Mouse (Mus musculus): ENCODE measurements around the gene Snai1.

The Snai1 gene

DNA sequence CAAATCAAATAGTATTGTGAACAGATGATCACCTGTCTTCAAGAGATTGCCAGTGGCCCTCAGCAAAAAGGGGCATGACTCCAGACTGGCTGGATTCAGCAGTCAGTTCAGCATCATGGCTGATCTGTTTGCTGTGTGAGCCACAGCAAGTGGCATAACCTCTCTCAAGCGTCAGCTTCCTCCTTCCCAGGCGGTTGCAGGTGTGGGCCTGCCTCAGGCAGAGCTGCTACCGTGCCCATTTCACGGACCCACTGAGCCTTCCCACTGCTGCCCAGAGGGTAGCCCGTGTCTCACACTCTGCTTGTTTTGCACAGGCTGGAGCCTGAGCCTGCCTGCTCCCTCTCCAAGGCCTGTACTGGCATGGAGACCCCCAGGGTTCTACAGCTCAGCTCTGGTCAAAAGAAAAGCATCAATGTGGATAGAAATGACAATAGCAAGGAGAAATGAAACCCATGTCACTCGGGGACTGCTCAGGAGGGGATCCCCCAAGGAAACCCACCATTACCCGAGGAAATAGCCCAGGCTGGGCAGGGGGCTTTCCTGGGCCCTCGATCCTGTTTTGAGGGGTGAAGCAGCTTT, 13.4 kb downstream of the Snai1 start:
- no peak for DNase-seq (ENCODE audit: low spot score in 2 of 2)

DNA sequence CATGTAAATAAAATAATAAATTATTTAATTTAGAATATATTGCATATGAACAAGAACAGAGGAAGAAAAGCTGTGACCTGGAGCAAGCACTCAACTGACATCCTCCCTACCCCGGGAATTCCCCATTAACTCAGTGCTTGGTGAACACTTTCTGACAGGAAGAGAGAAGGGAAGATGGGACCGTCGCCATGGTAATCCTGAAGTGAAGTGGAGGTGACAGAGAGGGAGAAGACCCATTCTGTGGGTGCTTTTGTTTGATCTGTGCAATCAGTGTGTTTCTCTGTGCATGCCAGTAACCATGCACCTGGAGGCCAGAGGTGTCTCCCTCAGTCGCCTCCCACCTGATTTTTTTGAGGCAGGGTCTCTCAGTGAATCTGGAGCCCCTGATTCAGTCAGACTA, 14.3 kb downstream of the Snai1 start:
- no peak for DNase-seq (ENCODE audit: low spot score in 2 of 2)

DNA sequence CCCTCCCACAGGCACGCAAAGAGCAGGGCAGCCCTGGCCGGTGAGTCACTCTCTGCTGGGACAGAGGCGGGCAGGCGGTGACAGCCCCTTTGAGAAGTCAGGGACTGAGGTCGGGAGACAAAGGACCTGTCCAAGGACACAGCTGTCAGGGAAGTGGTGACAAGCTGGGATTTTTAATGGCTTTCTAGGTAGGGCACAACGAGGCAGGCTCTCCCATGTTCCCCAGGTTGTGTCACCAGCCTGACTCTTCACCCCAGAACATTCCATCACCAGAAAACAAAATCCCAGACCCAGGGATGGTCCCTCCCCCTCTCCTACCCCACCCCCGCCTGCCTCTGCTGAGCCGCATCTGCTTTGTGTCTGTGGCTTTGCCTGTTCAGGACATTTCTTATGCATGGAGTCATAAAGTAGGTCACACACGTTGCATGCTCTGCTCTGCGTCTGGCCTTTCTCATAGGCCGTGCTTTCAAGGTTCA, 15.0 kb downstream of the Snai1 start:
- DNase-seq (ENCODE audit: low spot score in 2 of 2): no peak

DNA sequence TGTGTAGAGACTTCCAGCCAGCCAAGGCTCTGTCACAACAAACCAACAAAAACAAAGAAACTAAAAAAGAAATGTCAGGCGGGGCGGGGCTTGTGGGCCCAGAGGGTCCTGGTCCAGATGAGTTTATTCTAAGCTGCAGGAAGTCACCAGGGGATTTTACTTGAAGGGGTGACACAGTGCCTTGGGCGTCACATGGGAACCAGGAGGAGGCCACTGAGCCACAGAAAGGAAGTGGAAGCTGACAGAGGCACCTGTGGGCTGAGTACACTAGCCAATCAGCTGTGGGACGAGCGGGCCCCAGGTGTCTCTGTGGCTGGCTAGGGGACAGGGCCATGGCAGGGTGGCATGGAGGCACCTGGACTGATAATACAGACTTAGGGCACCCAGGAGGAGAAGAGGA, 17.8 kb downstream of the Snai1 start:
- DNase-seq (ENCODE audit: low spot score in 2 of 2): no peak

DNA sequence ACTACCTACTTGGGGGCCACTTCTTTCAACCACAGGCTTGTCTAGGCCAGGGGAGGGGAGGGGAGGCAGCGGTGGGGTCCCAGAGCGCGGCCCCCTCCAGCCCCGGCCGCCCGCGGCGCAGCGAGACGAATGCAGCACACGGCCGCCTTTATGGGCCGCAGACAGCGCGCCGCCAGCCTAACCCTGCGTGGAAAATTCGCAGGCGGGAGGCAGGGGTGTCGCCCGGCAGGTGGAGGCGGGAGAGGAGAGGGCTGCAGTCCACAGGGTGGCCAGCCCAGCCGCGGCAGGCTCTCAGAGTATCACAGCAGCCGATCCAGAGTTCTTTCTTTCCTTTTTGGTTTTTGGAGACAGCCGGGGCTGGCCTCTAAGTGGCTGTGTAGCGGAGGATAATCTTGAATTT, 21.4 kb downstream of the Snai1 start:
- DNase-seq (ENCODE audit: low spot score in 2 of 2): no peak

DNA sequence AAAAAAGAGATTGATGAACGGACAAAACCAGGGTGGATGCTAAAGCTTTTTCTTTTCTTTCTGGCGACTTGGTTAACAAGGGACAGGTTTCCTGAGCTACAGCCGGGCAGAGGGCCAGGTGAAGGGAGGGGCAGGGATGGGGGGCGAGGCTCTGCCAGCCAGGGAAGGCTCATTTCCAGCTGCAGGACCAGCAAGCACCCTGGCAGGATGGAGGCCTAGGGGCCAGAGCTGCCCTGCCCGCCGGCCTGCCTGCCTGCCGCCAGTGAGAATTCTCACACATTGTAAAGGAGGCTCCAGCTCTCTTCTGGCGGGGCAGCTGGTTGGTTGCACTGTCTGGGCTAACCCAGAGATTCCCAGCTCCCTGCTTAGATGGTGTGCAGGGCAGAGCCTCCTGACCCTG, 24.1 kb downstream of the Snai1 start:
- no peak for DNase-seq (ENCODE audit: low spot score in 2 of 2)

DNA sequence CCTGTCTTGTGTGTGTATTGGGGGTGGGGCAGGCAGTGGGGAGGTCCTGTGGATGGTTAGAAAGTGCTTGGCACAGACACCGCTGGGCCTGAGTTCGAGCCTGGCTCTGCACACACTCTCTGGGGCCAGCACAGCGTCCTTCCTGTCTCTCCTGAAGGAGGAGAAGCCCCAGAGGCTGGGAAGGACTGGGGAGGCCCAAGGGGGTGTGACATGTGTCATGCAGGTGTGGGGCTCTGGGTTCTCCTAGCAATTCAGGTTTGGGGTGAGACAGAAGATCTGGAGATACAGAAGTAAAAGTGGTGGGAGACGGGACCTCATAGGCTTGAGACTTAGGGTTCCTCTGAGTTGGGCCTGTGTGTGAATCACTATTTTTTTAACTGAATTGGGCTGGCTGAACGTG, 25.0 kb downstream of the Snai1 start:
- DNase-seq (ENCODE audit: low spot score in 2 of 2): no peak

DNA sequence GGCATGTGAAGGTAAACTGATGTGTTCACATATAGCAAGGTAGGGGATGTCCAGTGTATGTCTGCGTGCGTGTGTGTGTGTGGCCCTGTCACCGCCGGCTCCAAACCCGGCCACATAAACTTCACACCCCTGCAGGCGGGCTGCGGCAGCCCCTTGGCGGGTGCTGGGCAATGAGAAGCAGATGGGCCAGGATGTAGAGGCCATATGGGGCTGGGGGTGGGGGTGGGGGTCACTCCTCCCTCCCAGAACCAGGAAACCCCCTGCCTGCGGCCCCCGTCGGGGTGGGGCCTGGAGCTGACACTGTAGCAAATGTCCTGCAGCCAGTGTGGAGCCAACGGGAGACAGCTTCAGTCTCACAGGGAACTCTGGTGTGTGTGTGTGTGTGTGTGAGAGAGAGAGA, 25.7 kb downstream of the Snai1 start:
- no peak for DNase-seq (ENCODE audit: low spot score in 2 of 2)

DNA sequence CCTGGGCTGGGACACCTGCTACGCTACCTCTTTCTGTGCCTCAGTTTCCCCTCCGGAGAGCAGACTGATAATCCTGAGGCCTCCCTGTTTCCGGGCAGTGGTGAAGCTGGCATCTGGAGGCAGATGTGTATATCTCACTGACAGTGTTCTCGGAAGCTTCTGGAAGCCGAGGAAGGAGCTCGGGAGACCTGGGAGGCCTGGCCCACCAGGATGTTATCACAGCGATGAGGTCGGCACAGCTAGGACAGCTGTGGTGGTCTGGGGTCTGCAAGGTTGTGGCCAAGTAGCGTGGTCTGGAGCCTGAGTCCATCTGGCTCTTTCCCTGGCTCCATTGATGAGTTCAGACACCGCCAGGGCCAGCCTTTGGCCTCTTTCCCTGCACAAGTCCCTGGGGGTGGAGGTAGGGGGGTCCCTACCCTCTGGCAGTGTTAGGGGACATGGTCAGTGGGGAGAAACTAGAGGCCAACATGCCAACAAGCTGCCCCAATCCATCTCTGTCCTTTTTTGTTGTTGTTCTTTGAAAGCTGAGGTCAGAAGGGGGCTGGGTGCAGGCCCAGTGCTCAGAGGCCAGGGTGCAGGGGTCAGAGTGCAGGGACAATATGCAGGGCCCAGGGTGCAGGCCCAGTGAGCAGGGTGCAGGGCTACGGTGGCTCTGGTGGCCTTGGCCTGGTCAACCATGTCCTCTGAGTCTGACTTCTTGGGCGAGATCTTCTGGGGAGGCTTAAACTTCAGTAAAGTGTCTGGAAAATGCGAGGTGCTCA, 26.7 kb downstream of the Snai1 start:
- no peak for DNase-seq (ENCODE audit: low spot score in 2 of 2)

DNA sequence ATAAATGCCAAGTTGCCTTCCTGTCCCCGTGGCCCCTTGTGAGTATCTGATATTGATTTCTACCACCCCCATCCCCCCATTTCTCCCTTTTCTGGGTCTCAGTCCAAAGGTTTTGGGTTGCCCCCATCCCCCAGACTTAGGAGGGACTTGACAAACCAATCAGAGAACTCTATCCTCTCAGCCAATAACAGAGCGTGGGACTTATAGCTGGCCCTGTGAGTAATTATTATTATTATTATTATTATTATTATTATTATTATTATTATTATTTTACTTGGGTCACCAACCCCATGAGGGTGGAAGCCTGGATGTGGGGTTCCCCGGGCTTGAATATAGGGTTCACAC, 27.3 kb downstream of the Snai1 start:
- no peak for DNase-seq (ENCODE audit: low spot score in 2 of 2)

DNA sequence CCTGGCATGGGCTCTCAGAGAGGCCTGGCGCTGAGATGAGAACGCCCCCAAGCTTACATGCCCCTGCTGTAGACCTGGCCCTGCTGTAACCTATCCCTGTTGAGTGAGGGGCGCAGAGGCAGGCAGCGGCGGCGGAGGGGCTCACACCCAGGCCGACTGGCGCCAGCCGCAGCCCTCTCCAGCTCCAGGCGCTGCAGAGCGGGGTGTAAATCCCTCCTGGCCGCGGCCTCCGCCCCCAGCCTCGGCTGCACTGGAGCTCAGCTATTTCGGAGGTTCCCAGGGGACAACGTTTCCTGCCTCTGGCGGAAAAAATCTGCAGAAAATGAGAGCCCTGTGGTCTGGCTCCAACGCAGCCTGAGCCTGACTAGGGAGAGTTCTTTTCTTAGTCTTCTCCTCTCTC, 27.7 kb downstream of the Snai1 start:
- no peak for DNase-seq (ENCODE audit: low spot score in 2 of 2)

DNA sequence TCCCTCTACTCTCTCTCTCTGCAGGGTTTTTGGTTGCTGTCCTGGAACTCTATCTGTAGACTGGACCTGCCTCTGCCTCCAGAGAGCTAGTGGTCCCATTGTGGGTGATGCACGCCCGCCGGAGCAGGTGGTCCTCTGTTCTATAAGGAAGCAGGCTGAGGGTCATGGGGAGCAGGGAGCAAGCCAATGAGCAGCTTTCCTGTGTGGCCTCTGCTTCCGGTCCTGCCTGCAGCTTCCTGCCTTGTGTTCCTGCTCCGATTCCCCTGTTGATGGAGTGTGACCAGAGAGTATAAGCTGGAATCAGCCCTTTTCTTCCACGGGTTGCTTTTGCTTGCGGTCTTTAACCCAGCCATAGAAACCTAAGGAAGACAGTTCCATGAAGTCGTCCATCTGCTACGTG, 30.1 kb downstream of the Snai1 start:
- no peak for DNase-seq (ENCODE audit: low spot score in 2 of 2)

DNA sequence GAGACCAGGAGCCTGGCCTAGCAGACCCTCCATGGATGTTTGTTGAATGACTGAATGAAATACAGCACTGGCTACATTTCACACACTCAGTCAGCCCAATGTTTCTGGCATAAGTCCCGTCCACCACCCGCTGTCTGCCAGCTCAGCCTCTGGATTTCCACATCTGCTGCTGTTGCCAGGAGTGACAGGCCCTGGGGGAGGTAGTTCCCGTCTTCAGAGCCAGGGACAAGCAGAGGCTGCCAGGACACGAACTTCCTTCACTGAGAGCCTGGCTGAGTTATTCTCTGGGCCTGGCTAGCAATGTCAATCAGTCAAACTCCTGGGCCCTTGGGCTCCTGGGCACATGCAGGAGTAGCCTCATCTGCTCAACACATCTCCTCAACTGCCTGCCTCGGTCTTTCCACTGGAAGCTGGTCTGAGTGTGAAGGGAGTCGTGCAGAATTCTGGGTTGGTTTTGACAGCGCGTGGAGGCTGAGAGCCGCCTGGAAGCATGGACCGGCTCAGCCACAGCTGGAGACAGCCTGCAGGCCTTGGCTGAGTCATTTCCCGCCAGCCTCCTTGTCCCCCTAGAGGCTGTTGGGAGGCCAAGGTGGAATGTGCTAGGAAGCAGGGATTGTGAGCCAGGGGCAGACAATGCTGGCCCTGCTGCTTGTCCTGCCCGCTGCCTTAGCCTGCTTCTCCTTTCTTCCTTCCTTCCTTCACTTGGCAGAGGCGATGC, 32.1 kb downstream of the Snai1 start:
- DNase-seq (ENCODE audit: low spot score in 2 of 2): peak in 1 of 2 experiments; percentile 20

DNA sequence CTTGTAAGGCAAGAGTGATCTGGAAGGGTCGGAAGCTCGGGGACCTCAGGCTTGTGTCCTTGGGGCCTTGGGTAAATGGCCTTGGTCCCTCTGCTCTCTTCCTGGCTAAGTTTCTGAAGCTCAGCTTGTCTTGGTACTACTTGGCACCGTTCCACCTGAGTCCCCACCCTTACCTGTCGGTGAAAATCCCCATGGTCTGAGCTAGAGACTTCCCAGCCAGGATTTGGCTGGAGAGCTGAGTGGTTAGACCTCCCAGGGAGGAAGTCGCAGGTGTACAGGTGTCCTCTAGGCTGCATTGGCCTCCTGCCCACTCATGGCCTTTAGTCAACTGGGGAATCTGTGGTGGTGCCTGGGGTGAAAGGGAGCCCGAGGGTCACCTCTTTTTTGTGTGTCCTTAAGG, 32.8 kb downstream of the Snai1 start:
- no peak for DNase-seq (ENCODE audit: low spot score in 2 of 2)

DNA sequence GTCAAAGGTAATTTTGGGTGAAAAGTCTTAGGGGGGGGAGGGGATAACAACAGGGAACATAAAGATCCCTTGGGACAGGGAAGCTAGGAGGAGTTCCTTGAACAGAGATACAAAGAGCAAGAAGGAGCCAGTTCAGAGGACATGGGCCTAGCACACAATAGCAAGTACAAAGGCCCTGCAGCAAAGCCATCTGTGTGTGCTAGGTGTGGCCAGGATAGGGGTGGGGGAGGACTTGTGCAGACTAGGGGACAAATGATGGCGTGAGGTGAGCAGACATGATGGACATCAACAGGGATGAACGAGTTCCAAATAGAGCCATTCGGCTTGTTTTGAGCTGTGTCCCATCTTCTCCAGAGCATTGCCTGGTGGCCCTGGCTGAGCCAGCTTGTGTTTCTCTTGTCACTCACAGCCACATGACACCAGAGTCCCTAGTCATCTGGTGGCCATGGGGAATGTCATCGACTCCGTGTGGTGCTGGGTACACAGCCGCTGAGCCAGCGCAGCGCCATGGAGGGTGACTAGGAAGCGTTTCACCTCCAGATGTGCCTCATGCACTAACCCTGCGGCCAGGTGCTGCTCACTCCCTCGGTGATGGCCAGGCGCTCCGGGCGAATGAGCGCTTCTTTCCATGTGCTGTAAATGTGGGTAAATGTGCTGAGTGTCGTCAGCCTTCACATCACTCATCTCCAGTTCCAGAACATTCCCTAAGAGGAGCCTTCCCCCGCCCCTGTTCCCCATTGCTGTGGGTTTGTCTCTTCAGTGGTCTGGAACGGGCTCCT, 33.6 kb downstream of the Snai1 start:
- no peak for DNase-seq (ENCODE audit: low spot score in 2 of 2)

DNA sequence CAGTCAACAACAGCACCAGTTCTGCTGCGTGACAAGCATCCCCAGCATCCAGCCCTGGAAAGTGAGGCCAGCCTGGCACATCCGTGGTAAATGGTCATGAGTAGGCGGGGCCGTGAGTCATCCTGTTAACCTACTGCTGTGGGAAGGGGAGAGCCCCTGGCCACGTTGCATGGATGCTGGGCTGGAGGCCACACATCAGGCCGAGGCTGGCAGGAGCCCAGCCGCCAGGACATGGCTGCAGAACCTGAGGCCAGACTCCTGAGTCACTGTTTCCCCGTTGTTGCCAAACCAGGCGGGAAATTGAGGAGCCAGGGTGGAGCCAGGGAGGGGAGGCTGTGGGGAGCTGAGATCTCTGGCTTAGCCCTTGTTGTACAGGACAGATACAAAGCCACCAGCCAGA, 36.8 kb downstream of the Snai1 start:
- DNase-seq (ENCODE audit: low spot score in 2 of 2): no peak

DNA sequence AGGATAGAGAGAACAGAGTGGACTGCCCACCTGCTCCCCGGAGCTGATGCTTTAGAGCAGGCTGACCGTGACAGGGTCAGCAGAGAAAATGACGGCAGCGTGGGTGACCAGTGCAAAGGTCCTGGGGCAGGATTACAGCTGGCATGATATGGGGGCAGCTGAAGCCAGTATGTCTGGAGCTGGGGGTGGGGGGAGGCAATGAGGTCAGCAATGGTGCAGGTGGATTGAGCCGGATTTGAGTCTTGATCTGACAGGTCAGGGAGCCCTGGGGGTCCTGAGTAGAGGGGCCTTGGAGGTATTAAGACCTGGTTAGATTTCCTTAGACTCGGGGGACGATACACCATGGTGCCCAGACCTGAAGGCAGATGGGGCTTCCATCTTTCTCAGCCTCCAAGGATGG, 37.6 kb downstream of the Snai1 start:
- DNase-seq (ENCODE audit: low spot score in 2 of 2): no peak

DNA sequence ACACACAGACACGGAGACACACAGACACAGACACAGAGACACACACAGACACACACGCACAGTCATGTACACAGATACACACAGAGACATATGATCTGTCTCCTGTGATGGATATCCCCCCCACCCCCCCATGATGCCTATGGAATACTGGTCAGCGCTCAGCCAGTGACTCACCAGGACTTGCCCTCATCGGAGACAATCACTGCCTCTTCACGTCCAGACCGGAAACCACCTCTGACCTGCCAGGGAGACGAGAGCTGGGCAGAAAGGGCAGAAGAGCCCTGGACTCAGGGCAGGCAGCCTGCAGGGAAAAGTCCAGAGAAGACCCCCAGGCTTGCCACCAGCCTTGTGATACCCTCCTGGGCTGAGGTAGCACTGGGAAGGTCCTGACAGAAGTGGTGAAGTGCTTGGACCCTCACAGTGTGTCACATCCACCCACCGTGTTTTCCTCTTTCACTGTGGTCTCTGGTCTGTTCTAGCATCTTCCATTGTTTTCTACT, 38.2 kb downstream of the Snai1 start:
- DNase-seq (ENCODE audit: low spot score in 2 of 2): no peak

DNA sequence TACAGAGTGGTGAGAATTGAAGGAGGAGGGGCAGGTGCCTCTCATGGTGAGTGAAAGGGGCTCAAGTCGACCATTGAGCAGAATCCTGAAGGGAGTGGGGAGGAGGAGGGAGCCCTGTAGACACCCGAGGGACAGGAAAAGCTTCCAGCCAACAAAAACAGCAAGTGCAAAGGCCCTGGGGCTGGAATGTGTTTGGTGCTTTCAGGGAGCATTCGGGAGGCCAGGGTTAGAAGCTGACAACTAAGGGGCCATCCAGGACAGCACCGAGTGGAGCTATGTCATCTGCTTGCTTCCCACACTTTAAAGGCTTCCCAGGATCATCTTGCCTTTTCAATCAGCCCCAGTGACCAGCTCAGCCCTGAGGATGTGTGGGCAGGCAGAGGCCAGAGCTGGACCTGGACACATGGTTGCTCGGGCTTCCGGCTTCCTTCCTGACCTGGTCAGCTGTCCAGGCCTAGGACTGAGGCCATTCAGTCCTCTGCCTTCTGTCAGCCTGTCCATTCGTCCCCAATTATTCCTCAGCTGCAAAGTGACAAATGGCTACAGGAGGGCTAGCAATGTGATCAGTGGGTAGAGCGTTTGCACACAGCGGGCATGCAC, 39.3 kb downstream of the Snai1 start:
- no peak for DNase-seq (ENCODE audit: low spot score in 2 of 2)

DNA sequence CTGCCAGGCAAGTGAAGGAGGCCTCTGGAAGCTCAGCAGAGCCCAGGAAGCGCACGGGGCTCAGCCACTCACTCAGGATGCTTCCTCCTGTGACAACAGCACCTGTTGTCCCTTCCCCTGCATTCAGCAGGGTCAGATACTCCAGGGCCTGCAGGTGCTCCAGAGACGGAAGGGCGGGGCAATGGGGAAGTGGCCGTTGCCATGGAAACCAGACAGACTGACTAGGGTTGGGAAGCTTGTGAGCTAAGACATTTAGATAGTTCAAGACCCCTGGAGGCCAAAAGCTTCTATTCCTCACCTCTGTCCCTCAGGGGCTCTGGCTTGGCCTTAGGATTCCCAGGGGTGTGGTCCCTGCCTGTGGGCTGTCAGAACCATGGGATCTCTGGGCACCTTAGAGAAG, 40.5 kb downstream of the Snai1 start:
- DNase-seq (ENCODE audit: low spot score in 2 of 2): no peak

DNA sequence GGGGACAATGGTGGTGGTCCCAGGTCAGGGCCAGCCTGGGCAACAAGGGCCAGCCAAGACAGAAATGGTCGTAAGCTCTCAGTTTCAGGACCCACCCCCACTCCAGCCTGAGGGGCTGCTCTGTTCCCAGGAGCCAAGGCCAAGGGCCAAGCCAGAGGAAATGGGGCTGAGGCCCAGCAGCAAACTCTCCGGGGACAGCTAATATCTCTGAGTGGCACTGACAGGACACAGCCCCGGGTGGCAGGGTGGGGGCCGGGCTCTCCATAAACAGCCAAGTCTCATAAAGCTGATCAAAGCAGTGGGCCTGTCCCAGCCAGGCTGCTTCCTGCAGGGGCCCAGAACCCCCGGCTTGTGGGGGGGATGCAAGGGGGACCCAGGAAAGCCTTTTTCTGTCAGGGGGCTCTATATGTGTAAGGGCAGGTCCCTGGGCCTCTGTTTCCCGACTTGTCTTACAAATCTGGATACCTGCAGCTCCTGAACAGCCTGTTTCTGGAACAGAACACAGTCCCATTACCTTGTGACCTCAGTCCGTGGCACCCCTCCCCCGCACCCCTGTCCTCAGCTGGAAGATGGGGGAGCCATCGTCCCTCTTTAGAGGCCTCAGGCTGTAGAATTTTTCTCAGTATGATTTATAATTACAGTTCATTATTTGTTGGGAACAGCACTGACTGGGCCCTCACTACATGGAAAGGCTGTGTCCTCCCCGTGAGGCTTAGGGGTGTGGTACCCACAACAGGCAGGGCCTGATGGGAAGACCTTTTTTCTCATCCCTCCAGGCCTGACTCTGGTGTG, 45.4 kb downstream of the Snai1 start:
- no peak for DNase-seq (ENCODE audit: low spot score in 2 of 2)

All from right cerebral cortex, postnatal 36 days (tissue).